8 mouse cellular contexts compared by ENCODE assay signal in genomic region chr5:60608943-60609614, GRCm38 (mm10).
A peak's percentile ranks its signal among the peaks of the same experiment; 100 is the strongest.
DNase-seq lines count a peak whose midpoint lies in the region; ATAC-seq lines count a peak whose summit lies in the region.

No protein-coding gene starts in this region.

- H3K4me3 ChIP-seq in hindbrain, embryonic 11.5 days (ENCODE audit: low read depth, low read length) = no peak overlapping the region
- H3K4me3 ChIP-seq in hindbrain, embryonic 13.5 days = no peak overlapping the region
- H3K4me3 ChIP-seq in embryonic facial prominence, embryonic 14.5 days (ENCODE audit: low read depth, low read length) = no peak overlapping the region

- DNase-seq in hindbrain, embryonic 11.5 days (ENCODE audit: low spot score) = peak; percentile 71
- DNase-seq in MEL-GATA-1-ER (ENCODE audit: extremely low read depth, low read depth) = peak; percentile 26
- peak; percentile 14 for DNase-seq in embryonic facial prominence, embryonic 14.5 days (ENCODE audit: low spot score)
- peak; percentile 3 to 76 for DNase-seq in left cerebral cortex, adult 9 months (ENCODE audit: low spot score in 2 of 2)
- no peak for DNase-seq in B cell, adult 2 months
- no peak for DNase-seq in thymus, postnatal 10 days (ENCODE audit: low spot score in 2 of 2)
- DNase-seq in heart, postnatal 25 days (ENCODE audit: low spot score) = no peak

- no peaks in the 10 kb centered on the region for H3K27me3 ChIP-seq in hindbrain, embryonic 11.5 days (ENCODE audit: control insufficient read depth, insufficient read depth, low read length)
- H3K27me3 ChIP-seq in hindbrain, embryonic 13.5 days = no peaks in the 10 kb centered on the region
- H3K27me3 ChIP-seq in embryonic facial prominence, embryonic 14.5 days (replicated peaks; ENCODE audit: control insufficient read depth, insufficient read depth, low read length) = no peaks in the 10 kb centered on the region

- no peak for ATAC-seq in hindbrain, embryonic 11.5 days (ENCODE audit: low FRiP score)
- ATAC-seq in hindbrain, embryonic 13.5 days (ENCODE audit: low FRiP score) = no peak
- ATAC-seq in embryonic facial prominence, embryonic 14.5 days (ENCODE audit: low read depth) = no peak

- no peak overlapping the region for H3K4me2 ChIP-seq in hindbrain, embryonic 11.5 days (replicated peaks; ENCODE audit: low read depth, low read length)
- H3K4me2 ChIP-seq in hindbrain, embryonic 13.5 days = no peak overlapping the region
- no peak overlapping the region for H3K4me2 ChIP-seq in embryonic facial prominence, embryonic 14.5 days (ENCODE audit: low read depth, low read length)

- WGBS in hindbrain, embryonic 11.5 days = 45% methylated on average over 4 of the region's 4 CpGs
- WGBS in hindbrain, embryonic 13.5 days = 37% methylated on average over 4 of the region's 4 CpGs
- WGBS in embryonic facial prominence, embryonic 14.5 days = 29% methylated on average over 4 of the region's 4 CpGs

- intact Hi-C loops in heart, postnatal 25 days (cut with DNase I) = no loop called here

- H3K36me3 ChIP-seq in hindbrain, embryonic 11.5 days (ENCODE audit: control insufficient read depth, insufficient read depth, low read length) = no peaks in the 10 kb centered on the region
- H3K36me3 ChIP-seq in hindbrain, embryonic 13.5 days = no peaks in the 10 kb centered on the region
- H3K36me3 ChIP-seq in embryonic facial prominence, embryonic 14.5 days (ENCODE audit: control insufficient read depth, insufficient read depth, low read length) = no peaks in the 10 kb centered on the region

- H3K4me1 ChIP-seq in hindbrain, embryonic 11.5 days (replicated peaks; ENCODE audit: control insufficient read depth, insufficient read depth, low read length) = no peaks in the 10 kb centered on the region
- no peaks in the 10 kb centered on the region for H3K4me1 ChIP-seq in hindbrain, embryonic 13.5 days (replicated peaks)
- no peaks in the 10 kb centered on the region for H3K4me1 ChIP-seq in embryonic facial prominence, embryonic 14.5 days (ENCODE audit: control insufficient read depth, insufficient read depth, low read length)

- H3K9ac ChIP-seq in hindbrain, embryonic 11.5 days (ENCODE audit: low read depth, low read length) = no peak overlapping the region
- H3K9ac ChIP-seq in hindbrain, embryonic 13.5 days = no peak overlapping the region
- H3K9ac ChIP-seq in embryonic facial prominence, embryonic 14.5 days (ENCODE audit: low read depth, low read length) = no peak overlapping the region

- H3K27ac ChIP-seq in hindbrain, embryonic 11.5 days (ENCODE audit: low read depth, low read length) = no peak overlapping the region
- no peak overlapping the region for H3K27ac ChIP-seq in hindbrain, embryonic 13.5 days
- no peak overlapping the region for H3K27ac ChIP-seq in embryonic facial prominence, embryonic 14.5 days (replicated peaks; ENCODE audit: low read depth, low read length)

- H3K9me3 ChIP-seq in hindbrain, embryonic 11.5 days (ENCODE audit: control insufficient read depth, low read length) = no peaks in the 10 kb centered on the region
- H3K9me3 ChIP-seq in hindbrain, embryonic 13.5 days = no peaks in the 10 kb centered on the region
- no peaks in the 10 kb centered on the region for H3K9me3 ChIP-seq in embryonic facial prominence, embryonic 14.5 days (ENCODE audit: control insufficient read depth, low read length)

Comparison
In these comparisons a context has a peak if more than half of its experiments do, and no peak if none do; other contexts are left out.
1. DNase-seq: peak in hindbrain, embryonic 11.5 days (single experiment), MEL-GATA-1-ER (single experiment), embryonic facial prominence, embryonic 14.5 days (single experiment) and left cerebral cortex, adult 9 months (2 of 2); none in B cell, adult 2 months (0 of 2), thymus, postnatal 10 days (0 of 2) and heart, postnatal 25 days (single experiment).